Comparison of ENCODE assay signal across 8 mouse cellular contexts in the genomic region with DNA sequence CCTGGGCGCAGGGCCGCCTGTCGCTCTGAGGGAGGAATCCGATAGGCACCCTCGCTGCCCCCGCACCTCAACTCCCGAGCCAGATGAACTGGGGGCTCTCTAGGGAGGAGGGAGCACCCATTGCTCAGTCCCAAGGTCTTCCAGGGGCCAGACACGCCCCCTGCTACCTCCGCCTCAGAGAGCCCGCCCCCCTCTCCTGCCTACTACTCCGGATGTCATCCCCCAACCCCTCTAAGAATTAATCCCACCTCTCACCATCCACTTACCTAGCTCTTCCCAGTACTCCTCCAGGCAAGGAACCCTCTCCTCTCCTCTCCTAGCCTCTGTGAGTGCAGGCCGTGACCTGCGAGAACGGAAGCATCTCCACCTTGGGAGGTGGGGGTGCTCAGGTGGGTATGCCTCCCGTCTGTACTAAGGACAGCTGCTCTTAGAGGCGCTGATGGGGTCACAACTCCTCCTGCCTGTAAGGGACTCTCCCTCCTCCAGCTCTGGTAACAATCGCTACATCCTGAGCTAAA. TPM values are rescaled to one million over a fixed set of nuclear protein-coding genes. Genes with fewer than 3 reads are reported as not detected.
DNase-seq lines count a peak whose midpoint lies in the region; ATAC-seq and TF ChIP-seq lines count a peak whose summit lies in the region.

A gene (minus strand): TSS at position 468 of the 518 bp plus-strand sequence.

- peaks cover 44% of the 10 kb centered on the region for H3K27me3 ChIP-seq in embryonic facial prominence, embryonic 14.5 days (replicated peaks; ENCODE audit: control insufficient read depth, insufficient read depth, low read length)
- peaks cover 34% of the 10 kb centered on the region for H3K27me3 ChIP-seq in neural tube, embryonic 11.5 days (ENCODE audit: control insufficient read depth, insufficient read depth, low read length)

- 0 out of 2 replicates have a peak, but pooled peaks have one; percentile 15 for ATAC-seq in embryonic facial prominence, embryonic 14.5 days (ENCODE audit: low read depth)
- peak; percentile 15; the same call in 1 of the 2 replicates for ATAC-seq in neural tube, embryonic 11.5 days (ENCODE audit: insufficient read depth, low FRiP score, low TSS enrichment)

- 0% methylated on average over 7 of the region's 17 CpGs for WGBS in embryonic facial prominence, embryonic 14.5 days
- 2% methylated on average over 16 of the region's 17 CpGs for WGBS in neural tube, embryonic 11.5 days

- H3K9ac ChIP-seq in embryonic facial prominence, embryonic 14.5 days (ENCODE audit: low read depth, low read length) = peak within 1 kb of the TSS; percentile 37
- peak within 1 kb of the TSS; percentile 53 for H3K9ac ChIP-seq in neural tube, embryonic 11.5 days (ENCODE audit: low read length)

- peaks cover 17% of the 10 kb centered on the region; the same call in 1 of the 2 replicates for H3K4me1 ChIP-seq in embryonic facial prominence, embryonic 14.5 days (ENCODE audit: control insufficient read depth, insufficient read depth, low read length)
- peaks cover 17% of the 10 kb centered on the region for H3K4me1 ChIP-seq in neural tube, embryonic 11.5 days (ENCODE audit: control insufficient read depth, insufficient read depth, low read length)

- no peaks in the 10 kb centered on the region for H3K9me3 ChIP-seq in embryonic facial prominence, embryonic 14.5 days (ENCODE audit: control insufficient read depth, low read length)
- no peaks in the 10 kb centered on the region for H3K9me3 ChIP-seq in neural tube, embryonic 11.5 days (ENCODE audit: control insufficient read depth, low read length)

- peak within 1 kb of the TSS; percentile 97 for H3K4me2 ChIP-seq in embryonic facial prominence, embryonic 14.5 days (ENCODE audit: low read depth, low read length)
- peak within 1 kb of the TSS; percentile 87 for H3K4me2 ChIP-seq in neural tube, embryonic 11.5 days (ENCODE audit: low read depth)

- H3K36me3 ChIP-seq in embryonic facial prominence, embryonic 14.5 days (ENCODE audit: control insufficient read depth, insufficient read depth, low read length) = no peaks in the 10 kb centered on the region
- no peaks in the 10 kb centered on the region for H3K36me3 ChIP-seq in neural tube, embryonic 11.5 days (ENCODE audit: control insufficient read depth, insufficient read depth, low read length)

- no peak for DNase-seq in layer of hippocampus, adult 2 months (ENCODE audit: low spot score in 2 of 2)
- no peak for DNase-seq in layer of hippocampus, adult 9-11 months
- DNase-seq in embryonic facial prominence, embryonic 14.5 days (ENCODE audit: low spot score) = no peak
- no peak for DNase-seq in left cerebral cortex, adult 8-10 months (ENCODE audit: low spot score in 2 of 2)
- no peak for DNase-seq in neural tube, embryonic 11.5 days (ENCODE audit: low spot score)
- no peak for DNase-seq in T-cell, adult 2 months (ENCODE audit: low spot score)
- DNase-seq in right cerebral cortex, postnatal 25 days = no peak
- DNase-seq in lung, postnatal 4 days = no peak

- H3K27ac ChIP-seq in layer of hippocampus, adult 2 months = peak within 1 kb of the TSS; percentile 94
- no peak within 1 kb of the TSS for H3K27ac ChIP-seq in embryonic facial prominence, embryonic 14.5 days (replicated peaks; ENCODE audit: low read depth, low read length)
- H3K27ac ChIP-seq in neural tube, embryonic 11.5 days (ENCODE audit: low read depth, low read length) = no peak within 1 kb of the TSS

- H3K4me3 ChIP-seq in layer of hippocampus, adult 2 months = peak within 1 kb of the TSS; percentile 84
- H3K4me3 ChIP-seq in embryonic facial prominence, embryonic 14.5 days (ENCODE audit: low read depth, low read length) = peak within 1 kb of the TSS; percentile 47
- peak within 1 kb of the TSS; percentile 42 for H3K4me3 ChIP-seq in neural tube, embryonic 11.5 days (ENCODE audit: low read depth, low read length)

- no peak for TF ChIP-seq CTCF in layer of hippocampus, adult 2 months (conservative IDR thresholded peaks at IDR 0.05)

RNA-seq across cellular contexts. Expression of the gene that starts here (rescaled TPM):
- 1,000 to 10,000 TPM; 2,418 to 2,601 TPM for total RNA-seq in layer of hippocampus, adult 2 months (2021)
- 3.6 and 4.9 TPM in 2 replicates for polyA plus RNA-seq in embryonic facial prominence, embryonic 14.5 days (2014; fragmentation: Nextera tagmentation; extraction: Ambion mirVana)
- total RNA-seq in left cerebral cortex, adult 8-10 months (2022) = 100 to 1,000 TPM; 809 to 955 (median 872) TPM
- polyA plus RNA-seq in neural tube, embryonic 11.5 days (2014; fragmentation: Nextera tagmentation; extraction: Ambion mirVana) = 7.2 and 8.9 TPM in 2 replicates
